Mouse (Mus musculus): ENCODE measurements around the gene Flt4.

DNA sequence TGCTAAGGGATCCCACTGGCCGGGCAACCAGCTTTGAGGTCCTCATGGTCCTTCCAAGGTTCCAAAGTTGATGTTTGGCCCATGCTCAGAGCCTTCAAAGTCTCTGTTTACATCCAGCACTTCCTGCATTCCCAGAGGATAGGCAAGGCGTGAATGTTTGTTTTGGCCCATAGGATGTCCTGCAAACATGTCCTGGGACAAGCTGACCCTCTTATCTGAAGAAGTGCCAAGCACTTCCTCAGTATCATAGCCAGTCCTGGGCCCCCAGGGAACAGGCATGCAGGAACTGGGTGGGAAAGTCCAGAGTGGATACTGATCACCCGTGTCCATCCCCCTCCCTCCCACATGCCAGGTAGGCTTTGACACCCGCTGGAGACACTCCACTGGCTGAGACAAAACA is 49.0 kb downstream of the Flt4 start:
- no peak for TF ChIP-seq ZC3H11A (IDR thresholded peaks at IDR 0.05; ENCODE audit: borderline replicate concordance, low read depth, low read length)
- TF ChIP-seq ZNF384 (IDR thresholded peaks at IDR 0.05; ENCODE audit: low read depth, low read length): no peak
